Mouse (Mus musculus): Measurements from ENCODE around the gene C2cd4d.

The C2cd4d gene

DNA sequence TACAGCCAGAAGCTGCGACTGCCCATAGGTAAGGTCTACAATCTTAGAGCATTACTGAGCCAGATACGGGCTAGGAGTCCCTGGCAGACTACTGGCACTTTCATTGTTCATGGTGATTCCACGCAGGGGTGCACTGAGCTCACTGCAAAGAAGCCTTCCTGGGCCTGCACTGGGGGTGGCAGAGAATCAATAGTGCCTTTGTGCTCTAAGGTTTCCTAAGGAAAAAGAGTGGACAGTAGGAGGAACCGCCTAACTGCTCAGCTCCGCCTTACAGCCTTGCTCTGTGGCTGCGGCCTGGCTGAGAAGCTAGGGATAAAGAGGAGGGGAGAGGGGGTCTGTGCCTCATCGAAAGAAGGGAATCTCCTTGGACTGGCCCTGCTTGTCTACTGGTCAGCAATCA is at the start of gene C2cd4d:
C2cd4d (plus strand) TSS at position 301 of the 400 bp plus-strand sequence.
- DNase-seq (ENCODE audit: low read depth, low spot score), result no peak

GRCm38 (mm10) chr3:94328681-94329080 is 33.6 kb upstream of the C2cd4d start:
- DNase-seq (ENCODE audit: low read depth, low spot score), result peak; percentile 42

DNA sequence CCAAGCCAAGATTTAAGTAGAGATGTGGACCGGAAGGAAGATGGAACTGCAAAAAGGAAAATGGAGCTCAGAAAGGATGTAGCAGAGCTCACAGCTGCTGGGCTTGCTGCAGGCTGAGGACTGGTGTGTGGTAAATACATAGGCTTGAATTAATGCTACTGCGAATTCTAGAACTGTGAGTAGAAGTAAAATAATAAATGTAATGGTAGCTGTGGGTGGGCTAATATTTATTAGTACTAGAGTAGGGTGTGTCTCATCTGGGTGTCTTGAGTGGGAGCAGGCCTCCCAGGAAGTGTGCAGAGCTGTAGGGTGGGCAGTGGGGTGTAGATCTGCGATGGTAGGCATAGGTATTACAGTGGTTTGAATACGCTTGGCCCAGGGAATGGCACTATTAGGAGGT is 27.8 kb upstream of the C2cd4d start:
- DNase-seq (ENCODE audit: low read depth, low spot score), result no peak

GRCm38 (mm10) chr3:94338522-94338921 is 23.7 kb upstream of the C2cd4d start:
- no peak for DNase-seq (ENCODE audit: low read depth, low spot score)

GRCm38 (mm10) chr3:94341959-94342422 is 20.2 kb upstream of the C2cd4d start, which contains the start of gene Them5:
TSS of gene Them5 (plus strand) at chr3:94342099.
- DNase-seq (ENCODE audit: low read depth, low spot score), result peak; percentile 40

DNA sequence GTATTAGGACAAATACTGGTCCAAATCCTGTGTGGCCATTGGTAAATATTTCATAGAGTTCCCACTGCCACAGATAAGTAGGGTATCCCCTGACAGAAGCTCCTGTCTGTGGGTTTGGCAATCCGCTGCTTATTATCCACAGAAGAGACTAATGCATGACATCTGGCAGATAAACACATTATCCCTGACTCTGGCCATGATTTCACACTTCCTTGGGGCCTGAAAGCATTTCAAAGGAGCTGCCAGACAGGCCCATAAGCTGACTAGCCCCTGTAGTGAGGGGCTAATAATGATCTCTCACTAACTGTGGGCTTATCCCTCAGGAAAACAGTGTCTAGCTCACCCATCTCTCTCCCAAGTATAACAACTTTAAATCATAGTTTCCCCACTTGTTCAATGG is 19.7 kb upstream of the C2cd4d start:
- DNase-seq (ENCODE audit: low read depth, low spot score), result no peak

GRCm38 (mm10) chr3:94344182-94344581 is 18.1 kb upstream of the C2cd4d start:
- DNase-seq (ENCODE audit: low read depth, low spot score), result no peak

DNA sequence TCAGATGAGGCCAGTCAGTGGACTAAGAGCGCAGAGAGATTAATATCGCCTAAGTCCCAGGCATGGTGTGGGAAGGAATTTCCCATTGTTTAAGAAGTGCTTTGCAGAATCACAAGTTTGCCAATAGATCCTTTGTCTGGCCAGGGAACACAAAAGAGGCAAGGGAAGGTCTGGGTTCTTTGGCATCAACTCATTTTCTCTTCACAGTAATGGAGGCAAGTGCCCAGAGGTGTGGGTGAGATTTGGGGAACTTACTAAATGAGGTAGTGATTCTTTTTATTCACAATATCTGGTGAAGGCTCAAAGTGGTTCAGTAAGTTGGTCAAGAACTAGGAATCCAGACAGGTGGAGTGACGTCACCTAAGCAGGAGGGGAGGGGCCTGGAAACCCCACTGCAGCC is 17.3 kb upstream of the C2cd4d start:
- no peak for DNase-seq (ENCODE audit: low read depth, low spot score)

DNA sequence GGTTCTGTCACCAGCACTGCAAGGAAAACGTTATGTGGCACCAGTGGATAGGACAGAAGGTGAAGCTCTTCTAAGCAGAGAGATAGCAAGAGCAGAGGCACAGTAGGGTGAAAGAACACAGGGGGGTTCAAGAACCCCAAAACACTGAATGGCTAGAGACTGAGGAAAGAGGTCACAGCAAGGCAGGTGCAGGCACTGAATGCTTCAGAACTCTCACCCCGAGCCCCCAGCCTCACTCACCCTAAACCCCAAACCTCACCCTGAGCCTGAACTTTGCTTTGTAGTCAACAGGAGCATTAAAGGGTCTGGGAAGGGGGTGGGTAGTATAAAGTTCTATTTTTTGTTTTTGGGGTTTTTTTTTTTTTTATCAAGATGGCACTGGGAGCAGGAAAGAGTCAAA is 14.1 kb upstream of the C2cd4d start:
- DNase-seq (ENCODE audit: low read depth, low spot score), result no peak

DNA sequence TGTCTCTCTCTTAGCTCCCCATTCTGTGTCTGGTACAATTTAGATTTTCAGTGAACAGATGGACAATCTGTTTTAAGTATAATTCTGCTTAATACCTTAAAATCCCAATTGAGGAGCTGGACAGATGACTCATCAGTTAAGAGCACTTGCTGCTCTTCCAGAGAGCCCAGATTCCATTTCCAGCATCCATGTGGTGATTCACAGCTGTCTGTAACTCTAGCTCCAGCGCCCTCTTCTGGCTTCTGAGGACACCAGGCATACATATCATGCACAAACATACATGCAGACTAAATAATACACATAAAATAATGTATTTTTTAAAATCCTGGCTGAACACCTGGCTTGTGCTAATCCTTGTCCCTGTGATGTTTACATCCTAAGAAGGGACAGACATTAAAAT is 1.4 kb upstream of the C2cd4d start:
- DNase-seq (ENCODE audit: low read depth, low spot score), result peak; percentile 69

DNA sequence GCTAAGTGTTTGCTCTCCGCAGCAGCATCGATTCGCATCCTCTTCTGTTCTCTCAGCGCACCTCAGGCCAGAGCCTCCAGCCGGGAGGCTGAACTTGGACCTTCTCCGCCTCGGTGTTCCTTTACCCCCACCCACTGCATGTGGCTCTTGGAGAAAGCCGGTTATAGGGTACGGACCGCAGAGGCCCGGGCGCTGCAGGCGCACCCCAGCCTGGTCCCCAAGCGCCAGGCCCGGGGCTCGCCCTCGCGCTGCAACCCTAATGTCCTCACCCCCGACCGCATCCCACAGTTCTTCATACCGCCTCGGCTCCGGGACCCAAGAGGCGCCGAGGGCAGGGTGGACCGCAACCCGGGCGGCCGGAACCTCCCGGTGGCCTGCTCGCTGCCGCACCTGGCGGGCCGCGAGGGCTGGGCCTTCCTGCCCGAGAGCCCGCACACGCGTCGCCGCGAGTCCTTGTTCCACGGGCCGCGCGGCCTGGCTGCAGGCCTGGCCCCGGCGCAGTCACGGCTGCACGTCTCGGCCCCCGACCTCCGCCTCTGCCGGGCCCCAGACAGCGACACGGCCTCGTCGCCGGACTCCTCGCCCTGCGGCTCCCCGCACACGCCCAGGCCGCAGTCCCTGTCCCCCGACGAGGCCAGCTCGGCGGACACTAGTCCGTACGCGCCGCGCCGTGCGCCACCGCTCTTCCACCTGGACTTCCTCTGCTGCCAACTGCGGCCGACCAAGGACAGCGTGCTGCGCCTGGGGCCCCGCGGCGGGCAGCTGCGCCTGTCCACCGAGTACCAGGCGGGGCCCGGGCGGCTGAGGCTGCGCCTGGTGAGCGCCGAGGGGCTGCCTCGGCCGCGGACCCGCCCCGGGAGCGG is 1.3 kb downstream of the C2cd4d start:
- peak; percentile 56 for DNase-seq (ENCODE audit: low read depth, low spot score)

DNA sequence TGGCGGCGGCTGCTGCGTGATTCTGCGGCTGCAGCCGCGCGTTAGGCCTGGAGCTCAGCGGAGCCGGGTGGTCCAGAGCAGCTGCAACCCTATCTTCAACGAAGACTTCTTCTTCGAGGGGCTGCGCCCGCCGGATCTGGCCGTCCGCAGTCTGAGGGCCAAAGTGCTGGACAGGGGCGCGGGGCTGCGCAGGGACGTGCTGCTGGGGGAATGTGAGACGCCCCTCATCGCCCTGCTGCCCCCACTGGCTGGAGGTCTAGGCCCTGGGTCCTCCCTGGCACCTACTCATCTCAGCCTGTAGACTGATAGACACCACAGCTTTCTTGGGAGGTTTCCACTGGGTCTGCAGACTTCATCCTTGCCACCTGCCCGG is 1.9 kb downstream of the C2cd4d start:
- peak; percentile 40 for DNase-seq (ENCODE audit: low read depth, low spot score)

DNA sequence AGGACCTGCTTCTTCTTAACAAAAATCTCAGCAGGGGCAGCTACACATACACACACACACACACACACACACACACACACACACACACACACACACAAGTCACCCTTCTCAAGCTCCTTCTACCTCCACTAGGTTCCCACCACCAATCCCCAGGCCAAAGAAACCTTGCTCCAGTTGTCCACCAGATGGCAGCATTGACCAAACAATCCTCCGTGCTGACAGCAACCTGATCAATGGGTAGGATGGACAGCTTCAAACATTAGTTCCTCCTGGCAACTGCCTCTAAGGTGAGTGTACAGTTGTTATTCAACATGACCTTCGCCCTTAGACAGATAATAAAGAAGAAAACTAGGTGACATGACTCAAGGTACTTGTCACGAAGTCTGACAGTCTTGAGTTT is 4.5 kb downstream of the C2cd4d start:
- peak; percentile 86 for DNase-seq (ENCODE audit: low read depth, low spot score)

- DNase-seq (ENCODE audit: low read depth, low spot score), result no peak
Measured at GRCm38 (mm10) chr3:94367511-94367910, 5.3 kb downstream of the C2cd4d start.

DNA sequence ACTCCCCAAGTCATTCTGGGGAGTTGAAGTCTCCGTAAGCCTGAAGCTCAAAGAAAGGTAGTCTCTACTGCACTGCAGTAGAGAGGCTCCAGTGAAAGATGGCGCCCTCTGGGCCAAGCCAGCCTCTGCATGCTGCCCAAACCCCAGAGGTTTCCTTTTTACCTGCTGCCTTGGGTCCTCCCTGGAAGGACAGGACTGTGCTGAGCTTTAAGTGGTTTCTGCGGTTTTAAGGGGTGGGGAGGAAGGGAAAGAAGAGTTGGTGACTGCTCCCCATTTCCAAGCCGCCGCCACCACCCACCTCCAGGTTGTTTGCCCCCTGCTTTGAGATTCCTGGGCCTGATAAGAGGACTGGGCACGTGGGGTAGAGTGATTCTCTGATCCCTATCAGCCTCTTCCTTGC is 6.4 kb downstream of the C2cd4d start:
- no peak for DNase-seq (ENCODE audit: low read depth, low spot score)

DNA sequence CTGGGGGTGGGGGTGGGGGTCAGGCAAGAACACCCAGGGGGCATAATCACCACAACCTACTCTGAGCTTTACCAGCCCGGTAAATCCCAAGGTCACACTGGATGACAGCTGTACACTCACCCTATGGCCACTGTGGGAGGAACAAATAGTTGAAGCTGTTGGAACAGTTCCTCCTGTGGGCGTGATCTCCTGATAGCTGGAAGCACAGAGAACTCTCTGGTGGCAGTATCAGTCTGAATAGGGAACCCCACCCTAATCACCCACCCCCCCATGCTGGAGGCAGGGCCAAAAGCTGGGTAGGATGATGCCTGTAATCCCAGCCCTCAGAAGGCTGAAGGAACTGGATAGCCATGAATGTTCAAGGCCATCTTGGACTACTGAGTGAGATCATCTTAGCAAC is 7.5 kb downstream of the C2cd4d start:
- peak; percentile 53 for DNase-seq (ENCODE audit: low read depth, low spot score)

- DNase-seq (ENCODE audit: low read depth, low spot score), result peak; percentile 56
Measured at GRCm38 (mm10) chr3:94371637-94372036, 9.4 kb downstream of the C2cd4d start.

GRCm38 (mm10) chr3:94372038-94372437 is 9.8 kb downstream of the C2cd4d start:
- no peak for DNase-seq (ENCODE audit: low read depth, low spot score)

- DNase-seq (ENCODE audit: low read depth, low spot score), result no peak
Measured at GRCm38 (mm10) chr3:94372641-94373040, 10.4 kb downstream of the C2cd4d start, which contains the start of gene Rorc. TSS of gene Rorc (plus strand) at chr3:94372794.

- peak; percentile 36 for DNase-seq (ENCODE audit: low read depth, low spot score)
Measured at GRCm38 (mm10) chr3:94373090-94373489, 10.9 kb downstream of the C2cd4d start.

DNA sequence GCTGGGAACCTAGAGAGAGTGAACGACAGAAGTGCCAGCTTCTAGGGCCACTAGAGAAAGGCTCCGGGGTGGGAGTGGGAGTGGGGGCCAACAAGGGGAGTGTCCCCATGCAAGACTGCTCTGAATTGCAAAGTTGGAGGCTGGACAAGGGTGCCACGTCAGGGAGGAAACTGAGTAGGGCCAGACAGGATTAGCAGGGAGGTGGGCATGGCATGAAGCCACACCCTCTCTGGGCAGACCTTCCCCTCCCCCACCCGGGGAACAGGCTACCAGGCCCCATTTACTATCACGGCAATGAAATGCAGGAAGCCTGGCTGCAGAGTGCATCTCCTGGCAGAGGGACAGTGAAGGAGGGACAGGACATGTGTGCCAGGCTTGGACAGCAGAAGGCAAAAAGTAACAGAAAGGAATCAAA is 11.4 kb downstream of the C2cd4d start:
- DNase-seq (ENCODE audit: low read depth, low spot score), result no peak

DNA sequence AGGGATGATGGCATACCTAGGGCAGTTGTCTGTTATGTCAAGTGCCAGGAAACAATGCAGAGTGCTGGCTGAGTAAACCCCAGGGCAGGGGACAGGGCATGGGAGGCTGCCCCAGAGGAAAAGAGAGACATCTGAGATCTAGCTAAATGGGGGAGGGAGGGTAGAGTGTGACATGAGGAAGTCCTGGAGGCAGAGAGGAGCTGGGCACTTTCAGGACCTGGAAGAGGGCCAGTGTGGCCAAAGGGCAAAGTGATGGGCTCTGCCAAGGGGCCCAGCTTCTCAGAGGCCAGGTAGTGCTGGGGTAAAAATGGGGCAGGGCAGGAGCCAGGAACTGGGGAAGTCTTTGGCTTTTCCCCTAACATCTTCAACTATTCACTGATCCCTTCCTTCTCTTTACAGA is 12.4 kb downstream of the C2cd4d start:
- DNase-seq (ENCODE audit: low read depth, low spot score), result no peak

GRCm38 (mm10) chr3:94375146-94375545 is 12.9 kb downstream of the C2cd4d start:
- no peak for DNase-seq (ENCODE audit: low read depth, low spot score)

Data from ZHBTc4 (cell line).